Mouse (Mus musculus) heart, embryonic 16.5 days (tissue): ENCODE results near the gene Ak4. TPM values are rescaled to one million over a fixed set of nuclear protein-coding genes. Genes with fewer than 3 reads are reported as not detected.
"Not testable (repeated sequence)": the region's sequence is repeated elsewhere in the genome, so short reads cannot be mapped to it uniquely, and the experiment has no call there.

Experiments
- ATAC-seq: fragments of 200-750 bp; cut with Nextera tagmentation; replicated peaks from 2 replicates; pipeline ENCODE4 v1.8.0; 2017; ENCODE audit warnings: moderate number of reproducible peaks; ENCODE audit not compliant: insufficient read depth, low FRiP score; ENCODE audit errors: extremely low read depth
- H3K27ac ChIP-seq: fragments of 300-500 bp; sonication (generic); 2 replicates; pipeline ENCODE4 v1.5.1; 2014; ENCODE audit warnings: mild to moderate bottlenecking, low read length, control low read depth, moderate library complexity
- H3K27me3 ChIP-seq: fragments of 300-500 bp; sonication (generic); 2 replicates; pipeline ENCODE4 v1.6.1; 2014; ENCODE audit warnings: low read length, mixed read lengths; ENCODE audit not compliant: control insufficient read depth, insufficient read depth
- H3K36me3 ChIP-seq: fragments of 300-500 bp; sonication (generic); 2 replicates; pipeline ENCODE4 v1.6.1; 2014; ENCODE audit not compliant: control insufficient read depth, insufficient read depth
- H3K4me1 ChIP-seq: fragments of 300-500 bp; sonication (generic); 2 replicates; pipeline ENCODE4 v1.6.1; 2014; ENCODE audit warnings: low read length, mixed read lengths; ENCODE audit not compliant: control insufficient read depth, insufficient read depth
- H3K4me2 ChIP-seq: fragments of 300-500 bp; sonication (generic); 2 replicates; pipeline ENCODE4 v1.6.1; 2014; ENCODE audit warnings: low read depth, mild to moderate bottlenecking, control low read depth, low read length
- H3K4me3 ChIP-seq: fragments of 300-500 bp; sonication (generic); 2 replicates; pipeline ENCODE4 v1.5.1; 2014; ENCODE audit warnings: mild to moderate bottlenecking, control low read depth, low read length
- H3K9ac ChIP-seq: fragments of 300-500 bp; sonication (generic); 2 replicates; pipeline ENCODE4 v1.6.1; 2014; ENCODE audit warnings: low read length, control low read depth
- H3K9me3 ChIP-seq: fragments of 300-500 bp; sonication (generic); replicated peaks from 2 replicates; pipeline ENCODE4 v1.6.1; 2016; ENCODE audit warnings: low read length; ENCODE audit not compliant: control insufficient read depth
- WGBS: fragments of 180-500 bp; shearing (Covaris S2); extraction: QIAGEN DNeasy Blood & Tissue Kit; methylation state at CpG from one replicate; pipeline ENCODE4 v1.1.7; 2014; 5-methylcytosine and 5-hydroxymethylcytosine counted together
- polyA plus RNA-seq: library from polyadenylated mRNA; unstranded; fragments of >200 nt; fragmentation: Nextera tagmentation; extraction: Ambion mirVana; gene quantifications from 2 replicates; pipeline ENCODE4 v1.2.1, GENCODE M21; 2015

Ak4 gene
- polyA plus RNA-seq, 1 experiment from 2014 or later, result 23.6 TPM

GRCm38 (mm10) chr4:101388246-101388645, 30.8 kb upstream of the Ak4 start:
- Histone ChIP-seq H3K4me3 (no peak overlapping the region), H3K9ac (no peak overlapping the region), H3K4me1 (peaks cover 3% of the 10 kb centered on the region), H3K4me2 (no peak overlapping the region), H3K27ac (no peak overlapping the region), H3K9me3 (no peaks in the 10 kb centered on the region), H3K36me3 (no peaks in the 10 kb centered on the region), H3K27me3 (no peaks in the 10 kb centered on the region)
- 78% methylated on average over 8 of the region's 8 CpGs for WGBS
- no peak for ATAC-seq

GRCm38 (mm10) chr4:101388656-101389055, 30.4 kb upstream of the Ak4 start:
- H3K4me2 ChIP-seq, H3K4me3 ChIP-seq, ATAC-seq, H3K4me1 ChIP-seq, H3K27me3 ChIP-seq, H3K36me3 ChIP-seq, H3K27ac ChIP-seq, H3K9ac ChIP-seq, H3K9me3 ChIP-seq: not testable (repeated sequence)
- 67% methylated on average over 6 of the region's 6 CpGs for WGBS

- H3K9ac ChIP-seq, result no peak overlapping the region
- H3K4me3 ChIP-seq, result no peak overlapping the region
- ATAC-seq, result no peak
- no peaks in the 10 kb centered on the region for H3K27me3 ChIP-seq
- H3K27ac ChIP-seq, result no peak overlapping the region
- H3K4me1 ChIP-seq, result peaks cover 10% of the 10 kb centered on the region
- WGBS, result 45% methylated on average over 2 of the region's 2 CpGs
- H3K4me2 ChIP-seq, result no peak overlapping the region
- H3K9me3 ChIP-seq, result no peaks in the 10 kb centered on the region
- no peaks in the 10 kb centered on the region for H3K36me3 ChIP-seq
These were observed 26.8 kb upstream of the Ak4 start for GRCm38 (mm10) chr4:101392229-101392628.

- no peak overlapping the region; the same call in 1 of the 2 replicates for H3K27ac ChIP-seq
- H3K36me3 ChIP-seq, result no peaks in the 10 kb centered on the region
- H3K4me1 ChIP-seq, result peaks cover 10% of the 10 kb centered on the region
- WGBS, result 23% methylated on average over 5 of the region's 5 CpGs
- H3K4me3 ChIP-seq, result no peak overlapping the region
- H3K9me3 ChIP-seq, result no peaks in the 10 kb centered on the region
- H3K4me2 ChIP-seq, result peak overlapping the region; percentile 26; the same call in 1 of the 2 replicates
- no peak overlapping the region for H3K9ac ChIP-seq
- H3K27me3 ChIP-seq, result no peaks in the 10 kb centered on the region
- ATAC-seq, result peak; percentile 89
These were observed 25.8 kb upstream of the Ak4 start for GRCm38 (mm10) chr4:101393292-101393711.

- Histone ChIP-seq H3K9me3 (no peaks in the 10 kb centered on the region), H3K27me3 (no peaks in the 10 kb centered on the region), H3K9ac (no peak overlapping the region), H3K27ac (no peak overlapping the region), H3K4me3 (no peak overlapping the region), H3K4me2 (no peak overlapping the region), H3K4me1 (peaks cover 10% of the 10 kb centered on the region), H3K36me3 (no peaks in the 10 kb centered on the region)
- no peak for ATAC-seq
- 79% methylated on average over 8 of the region's 8 CpGs for WGBS
These were observed 24.0 kb upstream of the Ak4 start for GRCm38 (mm10) chr4:101395021-101395533.

GRCm38 (mm10) chr4:101400025-101400594, 19.0 kb upstream of the Ak4 start:
- Histone ChIP-seq H3K4me2 (no peak overlapping the region), H3K9me3 (0 out of 2 replicates have a peak, but pooled peaks cover 2% of the 10 kb centered on the region), H3K4me3 (no peak overlapping the region), H3K4me1 (no peaks in the 10 kb centered on the region), H3K36me3 (no peaks in the 10 kb centered on the region), H3K27me3 (no peaks in the 10 kb centered on the region), H3K27ac (no peak overlapping the region), H3K9ac (no peak overlapping the region)
- WGBS, result 48% methylated on average over 4 of the region's 4 CpGs
- no peak for ATAC-seq

- Histone ChIP-seq H3K4me3 (no peak overlapping the region), H3K9me3 (0 out of 2 replicates have a peak, but pooled peaks cover 2% of the 10 kb centered on the region), H3K27ac (no peak overlapping the region), H3K4me1 (no peaks in the 10 kb centered on the region), H3K4me2 (no peak overlapping the region), H3K27me3 (no peaks in the 10 kb centered on the region), H3K36me3 (no peaks in the 10 kb centered on the region), H3K9ac (no peak overlapping the region)
- no peak for ATAC-seq
- WGBS, result 82% methylated on average over 1 of the region's 1 CpGs
These were observed 17.1 kb upstream of the Ak4 start for GRCm38 (mm10) chr4:101401945-101402344.

GRCm38 (mm10) chr4:101404863-101405262, 14.2 kb upstream of the Ak4 start:
- WGBS, result 49% methylated on average over 3 of the region's 3 CpGs
- Histone ChIP-seq H3K36me3 (no peaks in the 10 kb centered on the region), H3K4me2 (no peak overlapping the region), H3K4me1 (no peaks in the 10 kb centered on the region), H3K9ac (no peak overlapping the region), H3K4me3 (no peak overlapping the region), H3K27ac (no peak overlapping the region), H3K9me3 (0 out of 2 replicates have a peak, but pooled peaks cover 2% of the 10 kb centered on the region), H3K27me3 (no peaks in the 10 kb centered on the region)
- no peak for ATAC-seq

- H3K36me3 ChIP-seq, result no peaks in the 10 kb centered on the region
- no peak for ATAC-seq
- H3K27ac ChIP-seq, result no peak overlapping the region
- no peak overlapping the region for H3K4me3 ChIP-seq
- no peak overlapping the region for H3K4me2 ChIP-seq
- H3K4me1 ChIP-seq, result no peaks in the 10 kb centered on the region
- WGBS, result 86% methylated on average over 4 of the region's 4 CpGs
- no peaks in the 10 kb centered on the region for H3K27me3 ChIP-seq
- H3K9ac ChIP-seq, result no peak overlapping the region
- no peaks in the 10 kb centered on the region for H3K9me3 ChIP-seq
These were observed 12.5 kb upstream of the Ak4 start for GRCm38 (mm10) chr4:101406411-101407196.
